Mouse (Mus musculus) brain, embryonic 18.5 days (tissue): ENCODE measurements at regions not wholly inside any gene's neighbourhood (a gene's known extent, or its start where the extent isn't known, plus 50 kb on each side); places are given as distances from the start of the nearest gene placed in this dataset.
"Not testable (repeated sequence)": the region's sequence is repeated elsewhere in the genome, so short reads cannot be mapped to it uniquely, and the experiment has no call there.

Experiments used
- DNase-seq: peaks from one replicate; pipeline ENCODE4 v3.0.0-alpha.2; 2012; ENCODE audit warnings: low read depth, low spot score

GRCm38 (mm10) chr4:89621260-89621659 lies 58.0 kb upstream of the Dmrta1 start:
- DNase-seq, result no peak

GRCm38 (mm10) chr4:89604721-89605120 lies 74.5 kb upstream of the Dmrta1 start:
- no peak for DNase-seq

GRCm38 (mm10) chr4:89575529-89575928 lies 103.7 kb upstream of the Dmrta1 start:
- DNase-seq, result peak; percentile 22

GRCm38 (mm10) chr4:89554711-89555466 lies 124.3 kb upstream of the Dmrta1 start:
- no peak for DNase-seq

GRCm38 (mm10) chr4:89552556-89552955 lies 126.7 kb upstream of the Dmrta1 start:
- no peak for DNase-seq

- no peak for DNase-seq
Measured at GRCm38 (mm10) chr4:89550515-89550914, 128.7 kb upstream of the Dmrta1 start.

GRCm38 (mm10) chr4:89532462-89532861 lies 146.8 kb upstream of the Dmrta1 start:
- no peak for DNase-seq

GRCm38 (mm10) chr4:89530050-89530911 lies 149.0 kb upstream of the Dmrta1 start:
- DNase-seq, result no peak

- no peak for DNase-seq
Measured at GRCm38 (mm10) chr4:89527966-89528365, 151.3 kb upstream of the Dmrta1 start.

GRCm38 (mm10) chr4:89527326-89527725 lies 151.9 kb upstream of the Dmrta1 start:
- no peak for DNase-seq

- not testable (repeated sequence) for DNase-seq
Measured at GRCm38 (mm10) chr4:89525525-89525924, 153.7 kb upstream of the Dmrta1 start.

GRCm38 (mm10) chr4:89524260-89525200 lies 154.7 kb upstream of the Dmrta1 start:
- peak; percentile 64 for DNase-seq

GRCm38 (mm10) chr4:89523423-89524259 lies 155.6 kb upstream of the Dmrta1 start:
- no peak for DNase-seq

GRCm38 (mm10) chr4:89518027-89518426 lies 161.2 kb upstream of the Dmrta1 start:
- no peak for DNase-seq

- DNase-seq, result no peak
Measured at GRCm38 (mm10) chr4:89515823-89516411, 163.3 kb upstream of the Dmrta1 start.

GRCm38 (mm10) chr4:89514981-89515380 lies 164.3 kb upstream of the Dmrta1 start:
- DNase-seq, result no peak

- no peak for DNase-seq
Measured at GRCm38 (mm10) chr4:89510593-89510992, 168.6 kb upstream of the Dmrta1 start.

GRCm38 (mm10) chr4:89509655-89510391 lies 169.4 kb upstream of the Dmrta1 start:
- DNase-seq, result no peak

- no peak for DNase-seq
Measured at GRCm38 (mm10) chr4:89508103-89508763, 171.0 kb upstream of the Dmrta1 start.
